Mouse (Mus musculus): ENCODE data around the gene Bsx. TPM values are rescaled to one million over a fixed set of nuclear protein-coding genes. Genes with fewer than 3 reads are reported as not detected.

Gene Bsx
- not detected in 2 replicates for polyA plus RNA-seq (2012; rRNA removed)

GRCm38 (mm10) chr9:40873556-40874470 lies at the start of gene Bsx:
Bsx (plus strand) TSS chr9:40874127.
- DNase-seq (ENCODE audit: low spot score): no peak

- DNase-seq (ENCODE audit: low spot score): no peak
Observed at GRCm38 (mm10) chr9:40825601-40826000, 48.3 kb upstream of the Bsx start.

- no peak for DNase-seq (ENCODE audit: low spot score)
Observed at GRCm38 (mm10) chr9:40827366-40827765, 46.6 kb upstream of the Bsx start.

- DNase-seq (ENCODE audit: low spot score): peak; percentile 52
Observed at GRCm38 (mm10) chr9:40834569-40834968, 39.4 kb upstream of the Bsx start.

DNA sequence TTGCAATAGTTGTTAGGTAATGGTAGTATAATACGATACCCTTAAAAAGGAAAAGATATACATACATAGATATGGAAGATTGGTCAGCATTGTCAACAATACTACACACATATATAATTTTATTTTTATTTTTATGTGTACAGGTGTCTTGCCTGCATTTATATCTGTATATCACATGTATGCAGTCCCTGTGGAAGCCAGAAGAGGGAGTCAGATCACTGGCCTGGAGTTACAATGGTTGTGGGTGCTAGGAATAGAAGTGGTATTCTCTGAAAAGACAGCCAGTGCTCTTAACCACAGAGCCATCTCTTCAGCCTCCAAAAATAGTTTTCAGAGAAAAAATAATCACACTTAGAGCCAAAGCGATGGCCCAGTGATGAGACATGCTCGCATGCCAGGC lies 37.2 kb upstream of the Bsx start:
- no peak for DNase-seq (ENCODE audit: low spot score)

GRCm38 (mm10) chr9:40839662-40840061 lies 34.3 kb upstream of the Bsx start:
- no peak for DNase-seq (ENCODE audit: low spot score)

DNA sequence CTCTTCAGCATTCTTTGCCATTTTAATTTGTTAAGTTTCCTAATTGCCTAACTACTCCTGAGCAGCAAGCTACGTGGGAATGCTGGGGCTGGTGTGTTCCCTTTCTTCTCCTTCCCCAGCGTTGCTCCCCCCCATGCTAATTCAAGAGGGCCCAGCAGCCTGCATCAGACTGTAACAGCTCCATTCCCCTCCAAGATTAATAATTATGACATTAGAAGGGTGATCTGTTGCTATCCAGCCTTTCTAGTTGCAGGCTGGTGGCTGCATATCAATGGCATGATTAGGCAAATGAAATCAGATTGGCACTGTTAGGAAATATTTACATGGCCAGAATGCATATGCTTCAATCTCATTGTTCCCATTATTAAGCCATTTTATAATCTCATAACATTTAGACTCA lies 22.4 kb upstream of the Bsx start:
- no peak for DNase-seq (ENCODE audit: low spot score)

- no peak for DNase-seq (ENCODE audit: low spot score)
Observed at GRCm38 (mm10) chr9:40858461-40859160, 15.3 kb upstream of the Bsx start.

DNA sequence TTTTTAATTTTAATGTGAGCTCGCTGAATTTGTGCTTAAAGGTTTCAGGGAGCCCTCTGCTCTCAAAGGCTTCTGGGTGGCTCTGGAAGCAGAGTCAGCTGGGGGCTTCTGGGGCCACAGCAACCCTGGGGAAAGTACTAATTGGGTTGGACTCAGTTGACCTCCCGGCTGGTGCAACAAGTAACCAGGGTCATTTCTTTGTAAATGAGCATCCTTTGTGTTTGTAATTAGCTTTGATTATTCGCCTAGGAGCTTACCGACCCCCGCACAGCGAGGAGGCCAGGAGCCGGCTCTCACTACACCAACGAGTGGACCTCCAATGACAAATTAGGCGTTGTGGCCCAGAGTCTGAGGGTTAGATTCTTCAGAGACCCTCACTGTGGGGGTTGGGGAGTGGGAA lies 14.7 kb upstream of the Bsx start:
- no peak for DNase-seq (ENCODE audit: low spot score)

GRCm38 (mm10) chr9:40870331-40870730 lies 3.6 kb upstream of the Bsx start:
- DNase-seq (ENCODE audit: low spot score): no peak

GRCm38 (mm10) chr9:40871369-40872155 lies 2.4 kb upstream of the Bsx start:
- DNase-seq (ENCODE audit: low spot score): no peak

- DNase-seq (ENCODE audit: low spot score): no peak
Observed at GRCm38 (mm10) chr9:40872156-40872478, 1.8 kb upstream of the Bsx start.

- DNase-seq (ENCODE audit: low spot score): no peak
Observed at GRCm38 (mm10) chr9:40874961-40875360, 1.0 kb downstream of the Bsx start.

DNA sequence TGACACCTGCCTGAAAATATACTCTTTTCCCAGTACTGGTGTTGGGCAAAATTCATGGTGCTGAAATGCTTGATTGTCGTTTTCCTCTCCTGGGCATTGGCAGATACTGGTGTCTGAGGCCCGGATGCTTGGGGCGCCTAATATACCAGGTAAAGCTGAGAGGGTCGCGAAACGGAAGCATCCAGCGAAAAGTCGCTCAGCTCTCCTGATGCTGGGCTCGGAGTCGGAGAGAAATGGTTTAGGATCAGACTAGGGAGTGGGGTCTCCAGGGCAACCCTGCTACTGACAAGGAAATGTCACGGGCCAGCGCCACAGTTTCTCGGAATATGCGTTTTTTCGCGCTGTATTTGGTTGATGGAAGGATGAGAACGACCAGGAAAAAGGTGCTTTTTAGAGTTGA lies 1.5 kb downstream of the Bsx start:
- DNase-seq (ENCODE audit: low spot score): no peak

DNA sequence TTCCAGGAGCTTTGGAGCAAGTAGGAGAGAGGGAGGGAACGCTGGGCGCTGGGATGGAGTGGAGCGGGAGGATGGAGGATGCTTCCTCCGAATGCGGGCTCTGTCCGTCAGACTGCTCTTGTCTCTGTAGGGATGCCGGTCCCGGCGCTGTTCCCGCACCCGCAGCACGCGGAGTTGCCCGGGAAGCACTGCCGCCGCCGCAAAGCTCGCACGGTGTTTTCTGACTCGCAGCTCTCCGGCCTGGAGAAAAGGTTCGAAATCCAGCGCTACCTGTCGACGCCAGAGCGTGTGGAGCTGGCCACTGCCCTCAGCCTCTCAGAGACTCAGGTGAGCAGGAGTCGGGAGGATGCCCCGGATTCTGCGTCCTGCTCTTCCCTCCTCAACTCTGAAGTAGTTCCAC lies 2.2 kb downstream of the Bsx start:
- DNase-seq (ENCODE audit: low spot score): no peak

- no peak for DNase-seq (ENCODE audit: low spot score)
Observed at GRCm38 (mm10) chr9:40876693-40877092, 2.8 kb downstream of the Bsx start.

GRCm38 (mm10) chr9:40877146-40877880 lies 3.4 kb downstream of the Bsx start:
- no peak for DNase-seq (ENCODE audit: low spot score)

DNA sequence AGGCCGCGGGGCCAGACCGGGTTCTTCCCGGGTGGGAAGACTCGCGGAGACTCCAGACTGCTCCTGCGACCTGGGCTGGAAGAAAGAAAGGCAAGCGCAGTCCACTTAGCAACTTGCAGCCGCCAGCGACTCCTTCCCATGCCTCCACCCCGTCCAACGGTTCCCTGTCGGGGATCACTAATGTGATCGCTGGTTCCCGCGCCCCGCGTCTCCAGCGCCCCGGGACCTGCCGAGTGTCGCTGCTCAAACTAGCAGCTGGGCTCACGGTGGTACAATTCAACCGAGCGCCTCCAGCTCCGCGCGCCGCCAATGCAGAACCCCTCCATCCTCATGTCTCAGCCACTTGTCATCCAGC lies 3.9 kb downstream of the Bsx start:
- DNase-seq (ENCODE audit: low spot score): no peak

DNA sequence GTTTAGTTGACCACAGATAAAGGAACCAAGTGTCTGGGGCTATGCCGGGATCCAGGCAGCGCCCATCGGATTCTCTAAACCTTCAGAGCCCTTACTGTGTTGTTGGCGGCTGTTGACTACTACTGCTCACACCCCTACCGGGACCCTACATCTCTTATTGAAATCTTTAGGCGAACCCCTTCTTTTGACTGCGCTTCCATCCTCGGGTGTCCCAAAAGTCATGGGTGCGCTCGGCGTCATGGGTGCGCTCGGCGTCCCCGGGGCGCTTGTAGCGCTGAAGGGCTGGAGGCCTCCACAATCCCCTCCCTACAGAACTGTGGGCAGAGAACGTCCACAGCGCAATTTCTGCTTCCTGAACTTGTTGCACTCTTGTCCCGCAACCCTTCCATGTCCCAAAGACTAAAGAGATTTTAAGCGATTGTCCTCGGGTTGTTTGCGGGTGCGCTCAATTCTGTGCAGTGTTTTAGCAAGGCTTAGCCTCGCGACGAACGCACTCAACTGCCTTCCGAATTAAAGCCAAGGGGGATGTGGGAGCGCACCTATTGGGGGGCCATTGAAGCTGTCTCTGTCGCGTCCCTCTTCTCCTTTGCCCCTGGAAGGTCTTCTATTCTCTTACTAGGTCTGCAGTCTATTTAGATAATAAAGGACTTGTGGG lies 4.5 kb downstream of the Bsx start:
- no peak for DNase-seq (ENCODE audit: low spot score)

GRCm38 (mm10) chr9:40878998-40879397 lies 5.1 kb downstream of the Bsx start:
- no peak for DNase-seq (ENCODE audit: low spot score)

DNA sequence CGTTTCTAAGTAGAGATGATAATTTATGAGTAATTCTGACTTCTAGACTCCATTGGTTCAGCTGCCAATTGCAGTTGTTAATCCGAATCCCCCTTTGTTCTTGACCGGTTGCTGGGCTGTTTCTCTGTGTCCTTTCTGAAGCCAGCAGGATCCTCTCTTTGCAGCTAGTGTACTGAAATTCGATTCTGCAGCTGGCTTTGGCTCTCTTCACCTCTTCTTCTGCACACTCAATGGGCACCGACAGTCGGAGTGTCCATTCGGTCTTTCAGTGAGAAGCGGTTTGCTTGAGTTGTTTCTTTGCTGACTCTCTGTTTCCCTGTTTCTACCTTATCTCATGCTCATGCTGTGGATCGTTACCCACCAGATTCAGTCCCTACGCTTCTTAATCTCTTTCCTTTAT lies 11.7 kb downstream of the Bsx start:
- no peak for DNase-seq (ENCODE audit: low spot score)

Measured in urinary bladder, adult 2 months (tissue).